8 mouse cellular contexts compared by ENCODE assay signal in the genomic region with DNA sequence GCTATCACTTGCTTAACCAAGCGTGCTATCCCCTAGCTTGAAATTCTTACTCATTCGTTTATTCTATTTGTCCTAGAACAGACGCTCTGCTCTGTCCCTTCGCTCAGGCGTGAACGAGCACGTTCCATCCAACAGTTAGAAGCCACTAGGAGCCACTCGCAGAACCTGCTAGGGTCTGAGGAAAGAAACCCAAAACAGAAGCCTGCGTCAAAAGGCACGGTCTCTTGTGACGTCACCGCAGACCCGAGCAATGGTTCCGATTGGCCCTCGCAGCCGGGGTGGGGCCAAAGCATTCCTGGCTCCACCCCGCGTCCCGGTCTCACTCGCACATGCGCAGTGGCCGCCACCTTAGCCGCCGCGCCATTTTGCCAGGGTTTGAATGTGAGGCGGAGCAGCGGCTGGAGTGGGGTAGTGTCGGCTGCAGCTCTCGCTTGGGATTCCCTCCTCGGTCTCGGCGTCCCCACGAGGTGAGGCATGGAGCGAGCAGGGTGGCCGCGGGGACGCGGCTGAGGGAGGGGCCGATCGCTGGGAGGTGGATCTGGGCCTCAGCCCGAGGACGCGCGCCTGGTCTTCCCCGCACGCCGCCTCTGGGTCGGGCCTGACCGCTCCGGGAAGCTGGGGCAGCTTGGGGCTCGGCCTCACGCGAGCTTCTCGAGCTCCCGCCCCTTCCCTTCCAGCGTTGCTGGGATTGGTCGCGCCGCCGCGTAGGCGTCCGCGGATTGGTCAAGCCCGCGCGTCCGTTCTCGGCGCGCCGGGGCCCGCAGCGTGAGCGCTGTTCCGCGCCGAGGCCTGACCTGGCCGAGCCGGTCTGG. TPM values are rescaled to one million over a fixed set of nuclear protein-coding genes. Genes with fewer than 3 reads are reported as not detected.
DNase-seq lines count a peak whose midpoint lies in the region; ATAC-seq lines count a peak whose summit lies in the region.

A gene (plus strand): TSS at position 330 of the 812 bp plus-strand sequence.

- DNase-seq in NIH3T3 (ENCODE audit: low read depth): peak; percentile 98
- DNase-seq in cerebellum, postnatal 10 days: peak; percentile 99
- DNase-seq in frontal cortex, postnatal 10 days (ENCODE audit: low spot score in 2 of 2): peak; percentile 95 to 98
- DNase-seq in layer of hippocampus, postnatal 14 days (ENCODE audit: low spot score in 2 of 2): peak; percentile 99
- DNase-seq in lung, postnatal 14 days: peak; percentile 98
- peak; percentile 92 for DNase-seq in retina, adult 2 months (ENCODE audit: low read depth, low spot score)
- DNase-seq in thymus, postnatal 36 days: peak; percentile 97 to 98

- H3K4me2 ChIP-seq in hindbrain, embryonic 12.5 days (replicated peaks): peak within 1 kb of the TSS; percentile 84

- peak; percentile 97 for ATAC-seq in hindbrain, embryonic 12.5 days (ENCODE audit: low FRiP score)

- H3K4me1 ChIP-seq in hindbrain, embryonic 12.5 days: peaks cover 12% of the 10 kb centered on the region

- H3K27ac ChIP-seq in hindbrain, embryonic 12.5 days: peak within 1 kb of the TSS; percentile 98

- no peaks in the 10 kb centered on the region for H3K9me3 ChIP-seq in hindbrain, embryonic 12.5 days (replicated peaks)

- peak within 1 kb of the TSS; percentile 85 for H3K9ac ChIP-seq in hindbrain, embryonic 12.5 days

- H3K36me3 ChIP-seq in hindbrain, embryonic 12.5 days: 0 out of 2 replicates have a peak, but pooled peaks cover 6% of the 10 kb centered on the region

- peak within 1 kb of the TSS; percentile 90 for H3K4me3 ChIP-seq in hindbrain, embryonic 12.5 days

- WGBS in hindbrain, embryonic 12.5 days: under 1% methylated on average over 80 of the region's 80 CpGs

- no peaks in the 10 kb centered on the region for H3K27me3 ChIP-seq in hindbrain, embryonic 12.5 days

RNA-seq across cellular contexts. Expression of the gene that starts here (rescaled TPM):
- polyA plus RNA-seq in hindbrain, embryonic 12.5 days (2016; fragmentation: Nextera tagmentation; extraction: Ambion mirVana): 133 and 136 TPM in 2 replicates
- total RNA-seq in layer of hippocampus, postnatal 14 days (2021): 10 to 100 TPM; 51.0 to 56.1 TPM

Comparison
In these comparisons a context has a peak if more than half of its experiments do, and no peak if none do; other contexts are left out.
1. Peak in every context shown above with its lines: DNase-seq, ATAC-seq, H3K4me3 ChIP-seq and H3K27ac ChIP-seq.